Mouse (Mus musculus) megakaryocyte, embryonic 14.5 days (primary cell): ENCODE measurements around the gene Sertad4. TPM values are rescaled to one million over a fixed set of nuclear protein-coding genes. Genes with fewer than 3 reads are reported as not detected.

ENCODE experiments used
- H3K27me3 ChIP-seq: replicated peaks from 2 replicates; pipeline ENCODE3; 2012; ENCODE audit warnings: inconsistent platforms
- H3K36me3 ChIP-seq: replicated peaks from 2 replicates; pipeline ENCODE3; 2012; ENCODE audit warnings: low read length, inconsistent platforms, mixed read lengths
- H3K4me1 ChIP-seq: 2 replicates; pipeline ENCODE4 v1.6.1; 2012; ENCODE audit warnings: inconsistent platforms
- H3K4me3 ChIP-seq: replicated peaks from 2 replicates; pipeline ENCODE3; 2012; ENCODE audit warnings: moderate library complexity, mild to moderate bottlenecking, inconsistent platforms
- H3K9me3 ChIP-seq: 2 replicates; pipeline ENCODE4 v1.6.1; 2012; ENCODE audit warnings: inconsistent platforms
- FLI1 ChIP-seq: IDR thresholded peaks from 2 replicates; pipeline ENCODE4 v1.6.1; 2012; ENCODE audit warnings: low read length, inconsistent platforms, mixed read lengths
- GATA1 ChIP-seq: IDR thresholded peaks from 3 replicates; pipeline ENCODE4 v1.6.1; 2012; ENCODE audit warnings: mixed read lengths, low read length, inconsistent platforms, borderline replicate concordance
- polyA plus RNA-seq: library from polyadenylated mRNA; stranded (reverse); fragments of >175 nt; gene quantifications from 2 replicates; pipeline ENCODE4 v1.2.3, GENCODE M21; 2012; ENCODE audit warnings: low replicate concordance; ENCODE audit not compliant: insufficient read depth

Sertad4 gene
- polyA plus RNA-seq, 1 experiment, result not detected

DNA sequence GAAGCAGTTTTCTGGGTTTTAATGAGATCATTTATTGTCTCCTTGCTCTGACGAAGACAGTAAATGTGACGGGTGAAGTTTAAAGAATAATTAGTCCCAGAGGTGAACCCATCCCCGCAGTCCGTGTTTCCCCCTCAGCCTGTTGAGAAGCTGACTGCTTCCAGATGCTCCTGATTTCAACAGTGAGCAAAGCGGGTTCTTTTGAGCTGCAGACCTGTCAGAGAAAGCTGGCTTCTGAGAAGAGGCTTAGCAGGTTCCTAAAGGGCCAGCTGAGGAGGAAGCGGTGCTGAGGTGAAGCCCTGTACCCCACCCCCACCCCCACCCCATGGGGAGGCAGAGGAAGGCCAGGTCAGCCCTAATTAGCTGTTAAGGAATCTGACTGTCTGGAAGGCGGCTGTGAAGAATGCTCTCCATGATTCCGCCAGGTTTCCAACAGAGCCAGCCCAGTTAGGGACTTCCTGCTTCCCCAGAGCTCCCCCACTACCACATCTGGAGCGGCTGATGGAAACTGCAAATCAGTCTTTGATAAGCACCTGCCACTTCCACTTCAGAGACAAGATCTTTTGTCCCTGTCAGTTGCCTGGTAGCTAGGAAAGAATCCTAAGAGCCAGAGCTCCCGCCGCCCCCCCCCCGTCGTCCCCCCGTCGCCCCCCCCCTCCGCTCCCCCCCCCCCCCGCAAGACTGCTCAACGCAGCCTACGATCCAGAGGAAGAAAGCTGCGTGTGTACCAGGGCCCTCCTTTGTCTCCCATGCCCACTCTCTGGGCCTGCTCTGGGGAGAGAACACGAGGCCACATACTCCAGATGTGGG lies 59.1 kb downstream of the Sertad4 start:
- no peaks in the 10 kb centered on the region for H3K4me1 ChIP-seq
- H3K4me3 ChIP-seq, result no peak overlapping the region
- H3K9me3 ChIP-seq, result peaks cover 19% of the 10 kb centered on the region; the same call in 1 of the 2 replicates
- TF ChIP-seq FLI1 (no peak), GATA1 (no peak)
- no peaks in the 10 kb centered on the region for H3K36me3 ChIP-seq
- H3K27me3 ChIP-seq, result peaks cover 3% of the 10 kb centered on the region

DNA sequence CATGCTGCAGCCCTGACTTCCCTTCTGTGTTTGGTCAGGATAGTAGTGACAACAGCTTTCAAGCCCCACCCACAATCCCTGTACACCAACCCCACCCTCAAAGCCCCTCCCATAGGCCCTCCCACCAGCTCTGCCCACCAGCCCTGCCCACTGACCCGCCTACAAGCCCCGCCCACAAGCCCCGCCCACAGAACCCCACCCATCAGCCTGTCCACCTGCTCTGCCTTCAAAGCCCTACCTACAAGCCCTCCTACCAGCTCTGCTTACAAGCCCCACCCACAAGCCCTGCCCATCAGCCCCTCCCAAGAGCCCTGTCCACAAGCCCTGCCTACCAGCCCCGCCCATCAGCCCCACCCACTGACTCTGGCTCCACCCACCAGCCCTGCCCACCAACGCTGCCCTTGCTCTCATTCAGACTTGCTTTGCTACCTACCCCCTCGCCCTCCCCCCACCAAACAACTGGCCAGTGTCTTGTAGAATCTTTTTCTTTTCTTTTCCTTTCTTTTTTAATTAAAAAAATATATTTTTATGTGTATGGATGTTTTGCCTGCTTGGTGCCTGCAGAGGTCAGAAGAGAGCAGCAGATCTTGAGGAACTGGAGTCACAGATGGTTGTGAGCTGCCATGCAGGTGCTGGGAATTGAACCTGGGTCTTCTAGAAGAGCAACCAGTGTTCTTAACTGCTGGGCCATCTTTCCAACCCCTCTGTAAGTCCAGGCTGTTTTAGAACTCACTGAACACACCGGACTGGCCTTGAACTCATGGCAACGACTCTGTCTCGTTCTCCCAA lies 60.4 kb downstream of the Sertad4 start:
- Histone ChIP-seq H3K4me1 (no peaks in the 10 kb centered on the region), H3K9me3 (0 out of 2 replicates have a peak, but pooled peaks cover 13% of the 10 kb centered on the region), H3K36me3 (no peaks in the 10 kb centered on the region), H3K4me3 (no peak overlapping the region), H3K27me3 (peaks cover 3% of the 10 kb centered on the region)
- TF ChIP-seq GATA1 (no peak), FLI1 (no peak)

Other genes starting within 250 kb of the Sertad4 start
- gene Hhat, start 84.5 kb downstream of the Sertad4 start, polyA plus RNA-seq, result 0.03 TPM in 1 of 2 replicates, not detected in the other
- gene Syt14, start 180.0 kb upstream of the Sertad4 start, polyA plus RNA-seq, result 0.21 TPM in 1 of 2 replicates, not detected in the other